Mouse (Mus musculus) right cerebral cortex, postnatal 25 days (tissue): ENCODE results near the gene Pdzd3.

ENCODE experiments used
- DNase-seq: peaks from one replicate; pipeline ENCODE4 v3.0.0; 2022

Pdzd3 gene

DNA sequence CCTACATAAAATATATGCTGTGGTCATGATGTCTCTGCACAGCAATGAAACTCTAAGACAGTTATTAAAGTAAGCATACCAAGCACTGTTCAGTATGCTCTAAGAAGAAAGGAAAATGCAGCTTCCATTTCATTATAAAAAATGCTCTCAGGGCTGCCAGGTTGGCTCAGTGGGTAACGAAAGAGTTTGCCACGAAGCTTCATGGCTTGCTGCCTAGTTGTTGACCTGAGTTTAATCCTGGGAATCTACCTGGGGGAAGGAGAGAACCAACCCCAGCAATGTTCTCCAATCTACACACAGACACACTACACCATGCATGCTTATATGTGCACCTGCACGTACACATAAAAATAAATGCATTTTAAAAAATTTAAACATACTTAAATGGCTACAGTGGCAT lies 52.1 kb downstream of the Pdzd3 start:
- DNase-seq: no peak
